Mouse (Mus musculus): ENCODE data around the gene Gm13420. TPM values are rescaled to one million over a fixed set of nuclear protein-coding genes. Genes with fewer than 3 reads are reported as not detected.

Gm13420 gene
- polyA plus RNA-seq, 1 experiment from 2014 or later, result 2.4 TPM

DNA sequence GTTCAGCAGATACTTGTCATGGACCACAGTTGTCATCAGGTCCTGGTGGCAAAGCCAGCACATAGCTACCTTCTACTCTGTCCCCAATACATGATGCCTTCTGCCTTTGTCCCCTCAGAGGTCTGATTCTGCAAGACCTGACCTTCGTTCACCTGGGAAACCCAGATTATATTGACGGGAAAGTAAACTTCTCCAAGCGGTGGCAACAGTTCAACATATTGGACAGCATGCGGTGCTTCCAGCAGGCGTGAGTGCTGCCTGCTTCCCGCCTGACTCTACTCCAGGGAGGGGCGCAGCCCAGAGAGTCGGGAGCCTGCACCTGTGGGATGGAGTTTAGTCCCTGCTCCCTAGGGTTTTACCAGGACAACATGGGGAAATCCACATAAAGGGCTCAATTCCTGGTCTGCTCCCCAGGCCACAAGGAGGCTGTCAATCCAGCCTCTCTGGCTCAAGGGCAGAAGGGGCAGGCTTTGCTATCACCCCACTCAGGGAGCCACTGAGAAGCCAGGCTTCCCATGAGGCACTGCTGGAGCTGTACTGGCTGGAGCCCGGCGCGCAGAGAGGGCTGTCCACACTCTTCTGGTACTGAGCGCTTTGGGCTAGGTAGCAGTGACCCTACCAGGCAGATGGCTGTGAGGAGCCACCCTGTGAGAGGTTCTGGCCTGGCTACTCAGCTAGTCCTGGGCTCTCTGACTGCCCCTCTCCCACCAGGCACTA, 14.1 kb downstream of the Gm13420 start:
- H3K4me1 ChIP-seq, result 0 out of 2 replicates have a peak, but pooled peaks cover 6% of the 10 kb centered on the region
- H3K36me3 ChIP-seq, result peaks cover 43% of the 10 kb centered on the region

DNA sequence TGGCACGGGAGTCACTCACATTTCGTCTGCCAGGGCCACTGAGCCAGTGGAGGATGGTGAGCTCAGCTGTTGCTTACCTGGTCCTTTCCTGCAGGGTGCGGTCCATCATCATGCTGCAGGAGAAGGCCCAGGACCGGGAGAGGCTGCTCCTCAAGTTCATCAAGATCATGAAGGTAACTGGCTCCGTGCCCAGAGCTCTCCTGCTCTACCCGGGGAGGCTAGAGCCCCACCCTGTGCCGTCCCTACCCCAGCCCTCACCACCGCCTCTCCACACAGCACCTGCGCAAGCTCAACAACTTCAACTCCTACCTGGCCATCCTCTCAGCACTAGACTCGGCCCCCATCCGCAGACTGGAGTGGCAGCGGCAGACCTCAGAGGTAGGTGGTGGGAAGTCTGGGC, 15.8 kb downstream of the Gm13420 start:
- no peaks in the 10 kb centered on the region for H3K9me3 ChIP-seq
- 0 out of 2 replicates have a peak, but pooled peaks cover 6% of the 10 kb centered on the region for H3K4me1 ChIP-seq
- no peaks in the 10 kb centered on the region for H3K27me3 ChIP-seq (replicated peaks)
- 71% methylated on average over 12 of the region's 12 CpGs for WGBS
- H3K9ac ChIP-seq, result no peak overlapping the region
- H3K36me3 ChIP-seq, result peaks cover 45% of the 10 kb centered on the region
- no peak overlapping the region for H3K27ac ChIP-seq
- ATAC-seq (ENCODE audit: insufficient read depth, low FRiP score, low read depth), result peak; percentile 34; the same call in 1 of the 2 replicates
- H3K4me3 ChIP-seq (replicated peaks), result no peak overlapping the region
- H3K4me2 ChIP-seq, result no peak overlapping the region

More for the DNA sequence above, 14.1 kb downstream of the Gm13420 start:
- Histone ChIP-seq H3K4me2 (no peak overlapping the region), H3K9me3 (no peaks in the 10 kb centered on the region), H3K27me3 (replicated peaks) (no peaks in the 10 kb centered on the region), H3K4me3 (replicated peaks) (no peak overlapping the region), H3K27ac (no peak overlapping the region), H3K9ac (no peak overlapping the region)
- ATAC-seq (ENCODE audit: insufficient read depth, low FRiP score, low read depth), result 0 out of 2 replicates have a peak, but pooled peaks have one; percentile 7
- 70% methylated on average over 12 of the region's 12 CpGs for WGBS

DNA sequence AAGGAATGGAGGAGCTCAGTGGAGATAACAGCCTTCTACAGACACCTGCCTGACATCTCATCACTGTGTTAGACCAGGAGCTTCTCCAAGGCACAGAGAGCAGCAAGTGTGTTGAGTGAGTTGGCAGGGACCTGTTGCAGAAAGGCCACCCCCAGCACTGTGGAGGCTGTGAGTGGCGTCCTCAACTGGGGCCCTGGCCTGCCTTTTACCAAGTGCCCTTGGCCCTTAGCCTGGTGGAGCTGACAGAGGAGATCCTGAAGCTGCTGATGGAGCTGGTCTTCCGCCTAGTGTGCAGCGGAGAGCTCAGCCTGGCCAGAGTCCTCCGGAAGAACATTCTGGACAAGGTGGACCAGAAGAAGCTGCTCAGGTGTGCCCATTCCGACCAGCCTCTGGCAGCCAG, 18.1 kb downstream of the Gm13420 start:
- Histone ChIP-seq H3K4me1 (no peaks in the 10 kb centered on the region), H3K27me3 (replicated peaks) (no peaks in the 10 kb centered on the region), H3K36me3 (peaks cover 43% of the 10 kb centered on the region), H3K9ac (no peak overlapping the region), H3K4me3 (replicated peaks) (no peak overlapping the region), H3K9me3 (no peaks in the 10 kb centered on the region), H3K4me2 (no peak overlapping the region), H3K27ac (no peak overlapping the region)
- no peak for ATAC-seq (ENCODE audit: insufficient read depth, low FRiP score, low read depth)
- 97% methylated on average over 5 of the region's 5 CpGs for WGBS

DNA sequence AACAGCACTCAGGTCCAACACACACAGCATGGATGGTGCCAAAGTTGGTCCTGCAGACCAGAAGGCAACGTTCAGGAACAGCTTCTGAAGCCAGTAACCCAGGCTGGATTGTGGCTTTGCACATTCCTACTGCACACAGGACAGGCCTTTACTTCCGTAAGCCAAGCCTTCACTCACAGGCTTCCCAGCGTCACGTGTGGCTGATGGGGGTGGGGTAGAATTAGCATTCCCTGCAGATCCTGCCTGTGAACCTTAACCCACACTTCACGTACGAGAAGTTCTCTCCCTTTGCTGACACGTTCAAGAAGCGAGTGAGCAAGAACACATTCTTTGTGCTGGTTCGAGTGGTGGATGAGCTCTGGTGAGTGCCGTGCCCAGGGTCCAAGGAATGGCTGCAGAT, 18.9 kb downstream of the Gm13420 start:
- no peak overlapping the region for H3K4me3 ChIP-seq (replicated peaks)
- H3K4me1 ChIP-seq, result no peaks in the 10 kb centered on the region
- ATAC-seq (ENCODE audit: insufficient read depth, low FRiP score, low read depth), result no peak
- WGBS, result 88% methylated on average over 10 of the region's 10 CpGs
- H3K27me3 ChIP-seq (replicated peaks), result no peaks in the 10 kb centered on the region
- no peak overlapping the region for H3K9ac ChIP-seq
- no peak overlapping the region for H3K27ac ChIP-seq
- H3K9me3 ChIP-seq, result no peaks in the 10 kb centered on the region
- no peak overlapping the region for H3K4me2 ChIP-seq
- peaks cover 37% of the 10 kb centered on the region for H3K36me3 ChIP-seq

DNA sequence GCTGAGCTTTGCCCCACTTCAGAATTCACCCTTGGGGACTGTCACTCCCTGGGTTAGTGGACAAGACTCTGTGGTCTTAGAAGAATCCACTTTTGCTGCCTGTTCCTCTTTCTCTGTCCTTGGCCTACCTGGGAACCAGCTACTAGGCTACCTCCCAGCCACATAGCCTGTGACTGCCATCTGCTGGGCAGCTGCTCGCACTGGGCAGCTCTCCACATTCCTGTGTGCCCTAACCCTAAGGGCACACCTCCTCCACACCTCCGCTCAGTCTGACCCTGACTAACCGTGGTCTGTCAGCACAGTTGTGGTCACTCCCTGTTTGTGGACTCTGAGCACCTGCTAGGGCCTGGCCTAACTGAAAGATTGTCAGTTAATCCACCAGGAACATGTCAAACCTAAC, 19.9 kb downstream of the Gm13420 start:
- Histone ChIP-seq H3K27ac (no peak overlapping the region), H3K4me2 (no peak overlapping the region), H3K4me1 (no peaks in the 10 kb centered on the region), H3K36me3 (peaks cover 43% of the 10 kb centered on the region), H3K4me3 (replicated peaks) (no peak overlapping the region), H3K9ac (no peak overlapping the region), H3K9me3 (no peaks in the 10 kb centered on the region), H3K27me3 (replicated peaks) (no peaks in the 10 kb centered on the region)
- 54% methylated on average over 3 of the region's 3 CpGs for WGBS
- ATAC-seq (ENCODE audit: insufficient read depth, low FRiP score, low read depth), result 0 out of 2 replicates have a peak, but pooled peaks have one; percentile 25

DNA sequence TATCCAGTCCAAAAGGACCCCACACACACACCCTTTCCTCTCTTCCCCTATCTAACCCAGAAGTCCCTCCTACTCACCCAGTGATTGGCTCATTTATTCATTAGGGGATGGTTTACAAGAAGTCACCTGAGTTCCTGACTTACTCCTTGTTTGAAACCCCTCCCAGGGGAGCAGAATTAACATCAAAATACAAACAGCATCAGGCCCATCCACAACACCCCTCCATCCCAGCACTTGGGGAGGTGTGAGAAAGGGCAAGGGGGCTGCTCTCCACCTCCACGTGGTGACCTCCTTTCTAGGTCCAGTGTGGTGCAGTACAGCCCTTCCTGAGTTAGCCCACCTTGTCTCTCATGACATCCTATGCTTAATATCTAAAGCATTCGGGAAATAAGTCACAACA, 22.0 kb downstream of the Gm13420 start:
- ATAC-seq (ENCODE audit: insufficient read depth, low FRiP score, low read depth), result no peak
- H3K27ac ChIP-seq, result no peak overlapping the region
- H3K4me1 ChIP-seq, result no peaks in the 10 kb centered on the region
- peaks cover 41% of the 10 kb centered on the region for H3K36me3 ChIP-seq
- no peak overlapping the region for H3K4me2 ChIP-seq
- H3K27me3 ChIP-seq (replicated peaks), result no peaks in the 10 kb centered on the region
- H3K9ac ChIP-seq, result no peak overlapping the region
- no peaks in the 10 kb centered on the region for H3K9me3 ChIP-seq
- no peak overlapping the region for H3K4me3 ChIP-seq (replicated peaks)
- 48% methylated on average over 2 of the region's 2 CpGs for WGBS

DNA sequence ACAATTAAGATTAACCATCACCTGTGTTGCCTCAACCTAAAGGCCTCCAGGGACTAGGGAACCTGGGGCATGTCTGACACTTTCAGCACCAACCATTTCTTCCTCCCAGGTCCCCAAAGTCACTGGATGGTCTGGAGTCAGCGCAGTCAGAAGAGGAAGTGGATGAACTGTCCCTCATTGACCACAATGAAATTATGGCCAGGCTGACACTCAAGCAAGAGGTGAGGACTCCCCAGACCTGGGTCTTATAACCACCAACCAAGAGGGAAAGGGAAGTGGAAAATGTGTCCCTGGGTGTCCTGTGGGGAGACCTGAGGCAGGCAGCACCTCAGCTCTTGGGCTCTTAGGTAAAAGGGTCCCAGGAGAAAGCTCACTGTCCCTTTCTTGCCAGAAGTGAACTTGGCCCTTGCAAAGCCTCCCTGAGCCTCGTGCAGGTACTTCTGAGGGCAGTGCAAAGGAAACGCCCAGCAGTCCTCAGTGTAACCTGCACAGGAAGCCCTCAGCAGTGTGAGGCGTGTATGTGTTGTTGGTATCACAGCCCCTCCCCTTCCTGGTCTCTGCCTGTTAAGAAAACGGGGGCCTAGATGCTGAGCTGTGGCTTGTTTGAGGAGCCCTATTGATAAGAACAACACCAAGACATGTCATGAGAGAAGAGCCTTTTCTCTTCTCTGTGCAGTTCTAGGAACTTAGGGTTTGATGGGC, 26.7 kb downstream of the Gm13420 start:
- 66% methylated on average over 5 of the region's 5 CpGs for WGBS

DNA sequence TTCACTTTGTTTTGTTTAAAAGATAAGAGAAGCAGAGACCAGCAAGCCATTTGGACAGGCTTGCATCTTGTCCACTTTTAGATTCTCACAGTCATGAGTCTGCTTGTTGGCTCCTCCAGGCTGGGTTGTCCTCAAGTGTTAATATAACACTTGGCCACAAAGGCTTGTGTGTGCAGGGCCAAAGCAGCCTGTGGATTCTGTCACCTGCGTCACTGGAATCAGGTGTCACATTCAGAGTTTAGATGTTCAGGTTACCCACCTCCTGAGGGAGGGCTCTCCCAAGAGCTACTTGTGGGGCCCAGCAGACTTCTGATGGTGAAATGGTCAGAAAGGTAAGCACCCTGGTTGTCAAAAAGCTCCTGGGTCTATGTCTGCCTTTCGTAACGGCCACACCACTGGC, 28.4 kb downstream of the Gm13420 start:
- Histone ChIP-seq H3K9me3 (no peaks in the 10 kb centered on the region), H3K27me3 (replicated peaks) (no peaks in the 10 kb centered on the region), H3K4me1 (no peaks in the 10 kb centered on the region), H3K36me3 (peaks cover 50% of the 10 kb centered on the region), H3K4me3 (replicated peaks) (no peak overlapping the region), H3K9ac (no peak overlapping the region), H3K4me2 (no peak overlapping the region), H3K27ac (no peak overlapping the region)
- no peak for ATAC-seq (ENCODE audit: insufficient read depth, low FRiP score, low read depth)
- WGBS, result 78% methylated on average over 3 of the region's 3 CpGs

More for the DNA sequence above, 26.7 kb downstream of the Gm13420 start:
- no peak overlapping the region for H3K27ac ChIP-seq
- H3K4me2 ChIP-seq, result no peak overlapping the region
- H3K9me3 ChIP-seq, result no peaks in the 10 kb centered on the region
- H3K4me1 ChIP-seq, result no peaks in the 10 kb centered on the region
- H3K27me3 ChIP-seq (replicated peaks), result no peaks in the 10 kb centered on the region
- H3K9ac ChIP-seq, result no peak overlapping the region
- H3K36me3 ChIP-seq, result peaks cover 46% of the 10 kb centered on the region
- H3K4me3 ChIP-seq (replicated peaks), result no peak overlapping the region
- ATAC-seq (ENCODE audit: insufficient read depth, low FRiP score, low read depth), result no peak

DNA sequence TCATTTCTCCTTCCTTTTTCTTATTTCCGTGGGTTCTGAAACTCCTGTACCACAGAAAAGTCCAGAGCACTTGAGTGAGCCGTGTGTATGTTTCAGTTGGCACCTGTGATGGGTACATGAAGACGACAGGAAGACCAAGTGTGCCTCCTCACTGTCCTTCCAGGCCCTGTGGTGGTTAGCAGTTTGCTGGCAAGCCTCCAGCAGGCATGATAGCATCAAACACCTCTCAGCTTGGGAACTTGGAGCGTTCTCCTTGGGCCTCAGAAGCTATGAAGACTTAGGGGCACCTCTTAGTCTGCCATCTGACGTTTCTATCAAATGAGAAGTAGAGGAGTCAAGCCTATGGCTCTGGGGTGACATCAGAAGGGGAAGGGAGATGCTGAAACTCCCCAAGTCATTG, 32.9 kb downstream of the Gm13420 start:
- H3K4me2 ChIP-seq, result no peak overlapping the region

DNA sequence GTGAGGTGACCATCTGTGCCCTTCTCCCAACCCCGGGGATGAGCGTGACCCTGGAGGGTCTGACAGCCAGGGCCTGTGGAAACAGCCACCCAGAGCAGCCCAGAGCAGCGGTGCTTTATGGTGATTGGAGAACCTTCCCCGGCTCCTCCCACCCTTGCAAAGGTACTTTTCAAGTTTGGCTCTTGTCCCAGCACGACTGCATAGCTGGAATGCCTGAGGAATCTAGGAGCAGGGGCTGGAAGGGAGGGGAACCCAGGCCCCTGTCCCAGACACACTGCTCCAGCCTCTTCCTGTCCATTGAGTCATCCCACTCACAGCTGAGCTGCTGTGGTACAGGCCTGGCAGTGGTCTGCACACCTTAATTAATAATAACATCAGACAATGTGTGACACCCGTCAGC, 34.8 kb downstream of the Gm13420 start:
- H3K36me3 ChIP-seq, result peaks cover 23% of the 10 kb centered on the region
- no peak overlapping the region for H3K4me2 ChIP-seq
- peak; percentile 82 for ATAC-seq (ENCODE audit: insufficient read depth, low FRiP score, low read depth)
- H3K4me1 ChIP-seq, result peaks cover 15% of the 10 kb centered on the region
- 16% methylated on average over 6 of the region's 6 CpGs for WGBS
- H3K27ac ChIP-seq, result peak overlapping the region; percentile 85
- H3K27me3 ChIP-seq (replicated peaks), result no peaks in the 10 kb centered on the region
- H3K9ac ChIP-seq, result no peak overlapping the region
- H3K4me3 ChIP-seq (replicated peaks), result no peak overlapping the region
- no peaks in the 10 kb centered on the region for H3K9me3 ChIP-seq

More for the DNA sequence above, 32.9 kb downstream of the Gm13420 start:
- peaks cover 15% of the 10 kb centered on the region for H3K4me1 ChIP-seq
- no peak overlapping the region for H3K9ac ChIP-seq
- no peaks in the 10 kb centered on the region for H3K9me3 ChIP-seq
- WGBS, result 89% methylated on average over 5 of the region's 5 CpGs
- H3K27me3 ChIP-seq (replicated peaks), result no peaks in the 10 kb centered on the region
- H3K27ac ChIP-seq, result no peak overlapping the region
- no peak for ATAC-seq (ENCODE audit: insufficient read depth, low FRiP score, low read depth)
- no peak overlapping the region for H3K4me3 ChIP-seq (replicated peaks)
- H3K36me3 ChIP-seq, result peaks cover 30% of the 10 kb centered on the region

DNA sequence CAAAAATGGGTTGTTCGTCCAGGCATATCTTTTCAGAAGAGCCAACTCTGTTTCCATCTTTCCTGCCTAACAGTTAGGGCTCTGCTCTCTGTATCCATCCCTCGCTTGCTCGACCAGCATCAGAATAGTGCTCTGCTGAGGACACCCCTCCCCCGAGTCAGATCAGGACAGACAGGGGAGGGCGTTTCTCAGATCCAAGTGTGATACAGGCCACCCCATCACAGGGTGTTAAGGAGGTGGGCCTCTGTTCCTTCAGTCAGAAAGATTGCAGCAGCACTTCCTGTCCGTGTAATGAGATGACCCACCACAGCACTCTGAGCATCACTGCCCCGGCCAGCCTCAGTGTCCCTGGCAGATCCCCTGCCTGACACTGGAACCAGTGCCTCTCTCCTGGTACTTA, 35.3 kb downstream of the Gm13420 start:
- 27% methylated on average over 7 of the region's 7 CpGs for WGBS
- ATAC-seq (ENCODE audit: insufficient read depth, low FRiP score, low read depth), result no peak
- H3K27ac ChIP-seq, result peak overlapping the region; percentile 85
- peaks cover 15% of the 10 kb centered on the region for H3K4me1 ChIP-seq
- H3K36me3 ChIP-seq, result peaks cover 21% of the 10 kb centered on the region
- H3K4me3 ChIP-seq (replicated peaks), result no peak overlapping the region
- H3K9ac ChIP-seq, result no peak overlapping the region
- H3K4me2 ChIP-seq, result no peak overlapping the region
- no peaks in the 10 kb centered on the region for H3K27me3 ChIP-seq (replicated peaks)
- H3K9me3 ChIP-seq, result no peaks in the 10 kb centered on the region

DNA sequence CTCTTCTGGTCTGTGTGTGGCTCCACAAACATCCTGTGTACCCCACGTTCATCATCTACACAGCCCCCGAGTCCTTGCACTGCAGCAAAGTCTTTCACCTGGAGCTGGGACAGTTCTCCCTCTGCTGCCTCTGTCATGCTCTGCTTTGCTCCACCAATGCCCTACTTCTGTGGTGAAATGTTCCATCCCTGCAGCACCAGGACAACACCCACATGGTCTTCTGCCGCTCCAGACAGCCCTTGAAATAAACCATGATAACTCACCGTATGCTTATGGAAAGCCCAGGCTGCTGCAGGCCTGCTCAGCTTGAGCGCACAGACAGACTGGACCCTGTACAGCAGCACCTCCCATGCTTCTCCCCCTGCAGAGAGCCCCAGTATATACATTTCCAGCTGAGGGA, 37.4 kb downstream of the Gm13420 start:
- peaks cover 15% of the 10 kb centered on the region for H3K4me1 ChIP-seq
- peaks cover 7% of the 10 kb centered on the region for H3K36me3 ChIP-seq
- no peak overlapping the region for H3K27ac ChIP-seq
- no peak overlapping the region for H3K4me2 ChIP-seq
- H3K4me3 ChIP-seq (replicated peaks), result no peak overlapping the region
- no peaks in the 10 kb centered on the region for H3K9me3 ChIP-seq
- H3K9ac ChIP-seq, result no peak overlapping the region
- H3K27me3 ChIP-seq (replicated peaks), result no peaks in the 10 kb centered on the region
- ATAC-seq (ENCODE audit: insufficient read depth, low FRiP score, low read depth), result no peak
- WGBS, result 67% methylated on average over 5 of the region's 5 CpGs
